Mouse (Mus musculus): ENCODE data around the gene Socs3. TPM values are rescaled to one million over a fixed set of nuclear protein-coding genes. Genes with fewer than 3 reads are reported as not detected.

Socs3 gene
- polyA plus RNA-seq, 1 experiment from 2014 or later: 7.8 TPM

GRCm38 (mm10) chr11:117977694-117978360 is 8.0 kb upstream of the Socs3 start:
- no peak for ATAC-seq (ENCODE audit: low FRiP score, low read depth)
- 56% methylated on average over 4 of the region's 5 CpGs for WGBS
- Histone ChIP-seq H3K4me1 (replicated peaks) (peaks cover 20% of the 10 kb centered on the region), H3K4me2 (no peak overlapping the region), H3K27ac (replicated peaks) (no peak overlapping the region), H3K9ac (no peak overlapping the region), H3K36me3 (no peaks in the 10 kb centered on the region), H3K27me3 (no peaks in the 10 kb centered on the region), H3K9me3 (no peaks in the 10 kb centered on the region), H3K4me3 (no peak overlapping the region)

- 2% methylated on average over 8 of the region's 8 CpGs for WGBS
- no peak overlapping the region for H3K4me3 ChIP-seq
- no peak overlapping the region for H3K4me2 ChIP-seq
- H3K9ac ChIP-seq: no peak overlapping the region
- no peaks in the 10 kb centered on the region for H3K36me3 ChIP-seq
- H3K9me3 ChIP-seq: no peaks in the 10 kb centered on the region
- peaks cover 20% of the 10 kb centered on the region for H3K4me1 ChIP-seq (replicated peaks)
- H3K27ac ChIP-seq (replicated peaks): peak overlapping the region; percentile 70
- ATAC-seq (ENCODE audit: low FRiP score, low read depth): peak; percentile 70; the same call in 1 of the 2 replicates
- H3K27me3 ChIP-seq: no peaks in the 10 kb centered on the region
Measured at GRCm38 (mm10) chr11:117976081-117976582, 6.3 kb upstream of the Socs3 start.

- Histone ChIP-seq H3K27me3 (no peaks in the 10 kb centered on the region), H3K4me2 (no peak overlapping the region), H3K9ac (no peak overlapping the region), H3K4me3 (no peak overlapping the region), H3K27ac (replicated peaks) (peak overlapping the region; percentile 70), H3K9me3 (no peaks in the 10 kb centered on the region), H3K36me3 (no peaks in the 10 kb centered on the region), H3K4me1 (replicated peaks) (peaks cover 20% of the 10 kb centered on the region)
- peak; percentile 14; the same call in 1 of the 2 replicates for ATAC-seq (ENCODE audit: low FRiP score, low read depth)
- WGBS: 6% methylated on average over 18 of the region's 18 CpGs
Measured at GRCm38 (mm10) chr11:117975211-117975967, 5.5 kb upstream of the Socs3 start.

GRCm38 (mm10) chr11:117974327-117975125 is 4.7 kb upstream of the Socs3 start:
- no peaks in the 10 kb centered on the region for H3K36me3 ChIP-seq
- H3K9me3 ChIP-seq: no peaks in the 10 kb centered on the region
- no peak overlapping the region for H3K9ac ChIP-seq
- WGBS: 25% methylated on average over 14 of the region's 14 CpGs
- H3K27ac ChIP-seq (replicated peaks): no peak overlapping the region
- H3K4me1 ChIP-seq (replicated peaks): peaks cover 23% of the 10 kb centered on the region
- no peak for ATAC-seq (ENCODE audit: low FRiP score, low read depth)
- no peak overlapping the region for H3K4me2 ChIP-seq
- no peaks in the 10 kb centered on the region for H3K27me3 ChIP-seq
- H3K4me3 ChIP-seq: no peak overlapping the region

- Histone ChIP-seq H3K27me3 (no peaks in the 10 kb centered on the region), H3K27ac (replicated peaks) (no peak overlapping the region), H3K36me3 (no peaks in the 10 kb centered on the region), H3K4me1 (replicated peaks) (peaks cover 31% of the 10 kb centered on the region), H3K9ac (no peak overlapping the region), H3K4me2 (no peak overlapping the region), H3K4me3 (no peak overlapping the region), H3K9me3 (no peaks in the 10 kb centered on the region)
- ATAC-seq (ENCODE audit: low FRiP score, low read depth): no peak
- 45% methylated on average over 5 of the region's 5 CpGs for WGBS
Measured at GRCm38 (mm10) chr11:117973569-117973968, 3.7 kb upstream of the Socs3 start.

- no peaks in the 10 kb centered on the region for H3K9me3 ChIP-seq
- H3K27me3 ChIP-seq: no peaks in the 10 kb centered on the region
- no peaks in the 10 kb centered on the region for H3K36me3 ChIP-seq
- H3K4me1 ChIP-seq (replicated peaks): peaks cover 37% of the 10 kb centered on the region
- H3K4me3 ChIP-seq: no peak overlapping the region
- H3K27ac ChIP-seq (replicated peaks): no peak overlapping the region
- ATAC-seq (ENCODE audit: low FRiP score, low read depth): no peak
- no peak overlapping the region for H3K4me2 ChIP-seq
- 73% methylated on average over 11 of the region's 11 CpGs for WGBS
- no peak overlapping the region for H3K9ac ChIP-seq
Measured at GRCm38 (mm10) chr11:117972656-117973558, 3.1 kb upstream of the Socs3 start.

GRCm38 (mm10) chr11:117971646-117972242 is 1.9 kb upstream of the Socs3 start:
- H3K36me3 ChIP-seq: no peaks in the 10 kb centered on the region
- no peak overlapping the region for H3K4me2 ChIP-seq
- H3K9me3 ChIP-seq: no peaks in the 10 kb centered on the region
- no peak overlapping the region for H3K4me3 ChIP-seq
- H3K4me1 ChIP-seq (replicated peaks): peaks cover 49% of the 10 kb centered on the region
- WGBS: 58% methylated on average over 2 of the region's 2 CpGs
- no peak for ATAC-seq (ENCODE audit: low FRiP score, low read depth)
- no peak overlapping the region for H3K27ac ChIP-seq (replicated peaks)
- peaks cover 3% of the 10 kb centered on the region; the same call in 1 of the 2 replicates for H3K27me3 ChIP-seq
- H3K9ac ChIP-seq: no peak overlapping the region

GRCm38 (mm10) chr11:117971100-117971499 is 1.3 kb upstream of the Socs3 start:
- no peak for ATAC-seq (ENCODE audit: low FRiP score, low read depth)
- H3K4me3 ChIP-seq: no peak overlapping the region
- no peaks in the 10 kb centered on the region for H3K36me3 ChIP-seq
- no peaks in the 10 kb centered on the region for H3K9me3 ChIP-seq
- H3K4me2 ChIP-seq: no peak overlapping the region
- peaks cover 49% of the 10 kb centered on the region for H3K4me1 ChIP-seq (replicated peaks)
- H3K27me3 ChIP-seq: peaks cover 3% of the 10 kb centered on the region; the same call in 1 of the 2 replicates
- 54% methylated on average over 6 of the region's 6 CpGs for WGBS
- H3K9ac ChIP-seq: no peak overlapping the region
- H3K27ac ChIP-seq (replicated peaks): no peak overlapping the region

GRCm38 (mm10) chr11:117969100-117969944 is 525 bp downstream of the Socs3 start:
- Histone ChIP-seq H3K36me3 (no peaks in the 10 kb centered on the region), H3K9ac (peak overlapping the region; percentile 67), H3K4me3 (peak overlapping the region; percentile 63), H3K4me1 (replicated peaks) (peaks cover 51% of the 10 kb centered on the region), H3K9me3 (no peaks in the 10 kb centered on the region), H3K27me3 (peaks cover 10% of the 10 kb centered on the region; the same call in 1 of the 2 replicates), H3K27ac (replicated peaks) (peak overlapping the region; percentile 86), H3K4me2 (peak overlapping the region; percentile 86)
- ATAC-seq (ENCODE audit: low FRiP score, low read depth): peak; percentile 91
- WGBS: under 1% methylated on average over 59 of the region's 65 CpGs

GRCm38 (mm10) chr11:117968716-117969099 is 1.1 kb downstream of the Socs3 start:
- Histone ChIP-seq H3K9me3 (no peaks in the 10 kb centered on the region), H3K4me1 (replicated peaks) (peaks cover 57% of the 10 kb centered on the region), H3K27ac (replicated peaks) (peak overlapping the region; percentile 86), H3K27me3 (peaks cover 10% of the 10 kb centered on the region; the same call in 1 of the 2 replicates), H3K36me3 (no peaks in the 10 kb centered on the region), H3K4me2 (peak overlapping the region; percentile 86), H3K9ac (peak overlapping the region; percentile 67), H3K4me3 (peak overlapping the region; percentile 63)
- peak; percentile 23; the same call in 1 of the 2 replicates for ATAC-seq (ENCODE audit: low FRiP score, low read depth)
- WGBS: under 1% methylated on average over 31 of the region's 34 CpGs

All from hindbrain, embryonic 15.5 days (tissue).